Mouse (Mus musculus) midbrain, postnatal 0 days (tissue): ENCODE results near the gene Gm20388. TPM values are rescaled to one million over a fixed set of nuclear protein-coding genes. Genes with fewer than 3 reads are reported as not detected.
A peak's percentile ranks its signal among the peaks of the same experiment; 100 is the strongest.

ENCODE experiments used
- ATAC-seq: fragments of 200-750 bp; cut with Nextera tagmentation; 2 replicates; pipeline ENCODE4 v1.8.0; 2017; ENCODE audit warnings: moderate number of reproducible peaks, mild to moderate bottlenecking, moderate TSS enrichment, moderate library complexity; ENCODE audit not compliant: low FRiP score
- DNase-seq: peaks from one replicate; pipeline ENCODE4 v3.0.0-alpha.2; 2015; ENCODE audit warnings: low spot score
- H3K27ac ChIP-seq: fragments of 300-500 bp; sonication (generic); 2 replicates; pipeline ENCODE4 v1.5.1; 2014; ENCODE audit warnings: low read depth, mild to moderate bottlenecking, low read length, mixed read lengths
- H3K27me3 ChIP-seq: fragments of 300-500 bp; sonication (generic); 2 replicates; pipeline ENCODE4 v1.6.1; 2014; ENCODE audit warnings: low read length, control low read depth, mixed read lengths; ENCODE audit not compliant: insufficient read depth
- H3K36me3 ChIP-seq: fragments of 300-500 bp; sonication (generic); 2 replicates; pipeline ENCODE4 v1.6.1; 2014; ENCODE audit warnings: low read length, control low read depth, mixed read lengths; ENCODE audit not compliant: insufficient read depth
- H3K4me1 ChIP-seq: fragments of 300-500 bp; sonication (generic); 2 replicates; pipeline ENCODE4 v1.6.1; 2014; ENCODE audit warnings: mild to moderate bottlenecking, control low read depth, antibody characterized with exemption, low read length, mixed read lengths; ENCODE audit not compliant: insufficient read depth
- H3K4me2 ChIP-seq: fragments of 300-500 bp; sonication (generic); 2 replicates; pipeline ENCODE4 v1.6.1; 2014; ENCODE audit warnings: low read depth, mild to moderate bottlenecking, low read length, mixed read lengths; ENCODE audit not compliant: poor library complexity, severe bottlenecking
- H3K4me3 ChIP-seq: fragments of 300-500 bp; sonication (generic); 2 replicates; pipeline ENCODE4 v1.5.1; 2014; ENCODE audit warnings: low read depth, mild to moderate bottlenecking, low read length, moderate library complexity
- H3K9ac ChIP-seq: fragments of 300-500 bp; sonication (generic); replicated peaks from 2 replicates; pipeline ENCODE4 v1.6.1; 2014; ENCODE audit warnings: mild to moderate bottlenecking, low read length, moderate library complexity, mixed read lengths; ENCODE audit not compliant: poor library complexity, severe bottlenecking
- H3K9me3 ChIP-seq: fragments of 300-500 bp; sonication (generic); 2 replicates; pipeline ENCODE4 v1.6.1; 2016; ENCODE audit warnings: low read length, control low read depth
- CTCF ChIP-seq: IDR thresholded peaks from 2 replicates; pipeline ENCODE4 v1.5.1; 2016; ENCODE audit warnings: antibody characterized with exemption, mild to moderate bottlenecking
- WGBS: fragments of 180-500 bp; shearing (Covaris S2); extraction: QIAGEN DNeasy Blood & Tissue Kit; methylation state at CpG from one replicate; pipeline ENCODE4 v1.1.7; 2014; 5-methylcytosine and 5-hydroxymethylcytosine counted together
- polyA plus RNA-seq: library from polyadenylated mRNA; unstranded; fragments of >200 nt; fragmentation: Nextera tagmentation; extraction: Ambion mirVana; gene quantifications from 2 replicates; pipeline ENCODE4 v1.2.1, GENCODE M21; 2015
- total RNA-seq: library from RNA; depleted of rRNA; stranded (reverse); fragments of >200 nt; gene quantifications from 2 replicates; pipeline ENCODE4 v1.2.3, GENCODE M21; 2014

The Gm20388 gene
- total and polyA plus RNA-seq, 2 experiments from 2014 or later = 74.2 TPM; not detected in 1

DNA sequence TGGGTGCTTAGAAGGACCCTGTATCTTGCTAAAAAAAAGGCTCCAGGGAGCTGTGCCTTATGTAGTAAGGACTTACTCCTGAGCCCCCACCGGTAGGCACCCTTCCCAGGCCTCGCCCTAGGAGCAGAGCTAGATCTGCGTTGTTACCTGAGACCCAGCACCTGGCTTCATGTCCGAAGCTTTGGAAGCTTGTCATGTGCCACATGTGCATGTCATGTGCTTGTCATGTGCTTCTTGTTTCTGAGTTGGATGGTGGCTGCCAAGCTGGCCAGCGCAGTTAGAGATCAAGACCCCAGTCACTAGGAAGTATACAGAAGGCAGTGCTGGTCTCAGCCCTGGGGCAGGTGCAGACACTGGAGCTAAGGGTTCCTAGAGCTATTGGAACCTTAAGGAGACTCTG is 590.8 kb downstream of the Gm20388 start:
- no peak overlapping the region for H3K9ac ChIP-seq
- H3K4me1 ChIP-seq = peaks cover 51% of the 10 kb centered on the region
- no peaks in the 10 kb centered on the region for H3K9me3 ChIP-seq
- DNase-seq (no peak), ATAC-seq (no peak)
- no peaks in the 10 kb centered on the region for H3K36me3 ChIP-seq
- H3K4me3 ChIP-seq = no peak overlapping the region
- H3K4me2 ChIP-seq = no peak overlapping the region
- H3K27me3 ChIP-seq = no peaks in the 10 kb centered on the region
- WGBS = 89% methylated on average over 5 of the region's 5 CpGs
- no peak overlapping the region for H3K27ac ChIP-seq
- TF ChIP-seq CTCF = no peak

GRCm38 (mm10) chr8:120502428-120502827 is 591.8 kb downstream of the Gm20388 start:
- H3K27ac ChIP-seq = no peak overlapping the region
- TF ChIP-seq CTCF = no peak
- DNase-seq (no peak), ATAC-seq (no peak)
- H3K9me3 ChIP-seq = no peaks in the 10 kb centered on the region
- peaks cover 44% of the 10 kb centered on the region for H3K4me1 ChIP-seq
- no peak overlapping the region for H3K4me3 ChIP-seq
- no peak overlapping the region for H3K4me2 ChIP-seq
- no peaks in the 10 kb centered on the region for H3K36me3 ChIP-seq
- 48% methylated on average over 5 of the region's 5 CpGs for WGBS
- no peaks in the 10 kb centered on the region for H3K27me3 ChIP-seq
- H3K9ac ChIP-seq = no peak overlapping the region

GRCm38 (mm10) chr8:120504251-120505081 is 593.8 kb downstream of the Gm20388 start:
- no peak for TF ChIP-seq CTCF
- H3K27ac ChIP-seq = peak overlapping the region; percentile 69
- peaks cover 35% of the 10 kb centered on the region for H3K4me1 ChIP-seq
- H3K9me3 ChIP-seq = no peaks in the 10 kb centered on the region
- no peaks in the 10 kb centered on the region for H3K36me3 ChIP-seq
- H3K27me3 ChIP-seq = no peaks in the 10 kb centered on the region
- no peak for ATAC-seq
- peak overlapping the region; percentile 63 for H3K9ac ChIP-seq
- peak overlapping the region; percentile 49 for H3K4me2 ChIP-seq
- peak overlapping the region; percentile 13; the same call in 1 of the 2 replicates for H3K4me3 ChIP-seq
- WGBS = 6% methylated on average over 20 of the region's 20 CpGs
- peak; percentile 69 for DNase-seq

DNA sequence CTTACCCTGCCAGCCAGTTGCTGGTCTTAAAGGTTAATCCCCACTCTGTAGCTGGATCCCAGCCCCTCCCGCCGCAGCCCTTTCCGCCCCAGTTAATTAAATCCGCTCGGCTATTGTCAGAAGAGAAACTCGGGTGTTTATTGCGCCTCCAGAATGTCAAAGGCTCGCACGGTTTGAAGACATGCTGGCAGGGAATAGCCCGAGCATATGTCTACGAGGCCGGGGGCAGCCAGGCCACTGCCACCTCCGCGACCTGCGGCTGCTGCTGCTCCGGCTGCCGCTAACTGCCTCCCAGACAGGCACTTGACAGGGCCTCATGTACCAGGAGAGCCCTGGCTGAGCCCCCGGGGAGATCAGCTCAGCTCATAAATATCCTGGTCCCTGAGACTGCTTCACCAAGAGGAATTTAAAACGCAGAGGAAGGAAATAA is 594.5 kb downstream of the Gm20388 start:
- no peaks in the 10 kb centered on the region for H3K9me3 ChIP-seq
- ATAC-seq (no peak), DNase-seq (peak; percentile 62)
- no peaks in the 10 kb centered on the region for H3K36me3 ChIP-seq
- peak overlapping the region; percentile 49 for H3K4me2 ChIP-seq
- no peaks in the 10 kb centered on the region for H3K27me3 ChIP-seq
- H3K4me3 ChIP-seq = peak overlapping the region; percentile 13; the same call in 1 of the 2 replicates
- H3K9ac ChIP-seq = peak overlapping the region; percentile 63
- no peak for TF ChIP-seq CTCF
- peak overlapping the region; percentile 69 for H3K27ac ChIP-seq
- 2% methylated on average over 19 of the region's 19 CpGs for WGBS
- H3K4me1 ChIP-seq = peaks cover 41% of the 10 kb centered on the region

DNA sequence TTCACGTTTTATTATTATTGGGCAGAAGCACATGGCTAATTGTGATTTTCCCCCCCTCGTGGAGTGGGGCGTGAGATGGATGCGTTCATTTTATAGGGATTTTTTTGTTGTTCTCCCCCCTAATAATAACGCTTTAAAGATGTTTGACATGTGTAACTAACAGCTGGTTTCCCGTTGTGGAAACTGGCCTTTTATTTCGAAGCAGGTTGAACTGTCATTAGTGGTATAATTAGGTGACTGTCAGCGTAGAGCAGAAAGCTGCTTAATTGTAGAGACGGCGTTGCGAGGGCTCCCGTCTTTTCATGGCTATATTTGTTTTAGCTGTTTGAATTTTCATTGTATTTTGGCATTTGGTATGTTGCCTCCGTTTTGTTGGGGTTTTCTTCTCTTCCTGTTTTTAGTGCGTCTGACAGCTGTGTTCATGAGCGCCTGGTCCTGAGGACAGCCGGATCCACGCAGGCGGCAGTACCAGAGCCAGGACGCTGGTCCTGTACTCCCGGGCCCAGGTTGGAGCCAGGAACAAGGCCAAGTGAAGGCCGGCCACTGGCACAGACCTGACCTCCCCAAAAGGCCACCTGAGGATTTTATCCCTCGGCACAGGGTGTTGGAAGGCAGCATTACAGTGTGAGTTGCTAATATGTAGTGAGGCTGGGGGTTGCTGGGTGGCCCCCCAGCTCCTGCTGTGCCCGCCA is 595.1 kb downstream of the Gm20388 start:
- Histone ChIP-seq H3K36me3 (no peaks in the 10 kb centered on the region), H3K9ac (no peak overlapping the region; the same call in 1 of the 2 replicates), H3K4me1 (peaks cover 45% of the 10 kb centered on the region), H3K4me3 (no peak overlapping the region), H3K9me3 (no peaks in the 10 kb centered on the region), H3K27ac (peak overlapping the region; percentile 69; the same call in 1 of the 2 replicates), H3K27me3 (no peaks in the 10 kb centered on the region), H3K4me2 (peak overlapping the region; percentile 49)
- ATAC-seq = no peak
- no peak for TF ChIP-seq CTCF
- 21% methylated on average over 23 of the region's 23 CpGs for WGBS
- no peak for DNase-seq

GRCm38 (mm10) chr8:120506562-120506961 is 595.9 kb downstream of the Gm20388 start:
- no peak overlapping the region for H3K4me2 ChIP-seq
- no peaks in the 10 kb centered on the region for H3K36me3 ChIP-seq
- H3K27me3 ChIP-seq = no peaks in the 10 kb centered on the region
- H3K4me1 ChIP-seq = peaks cover 53% of the 10 kb centered on the region
- WGBS = 50% methylated on average over 2 of the region's 2 CpGs
- DNase-seq (no peak), ATAC-seq (no peak)
- peak; percentile 50 for TF ChIP-seq CTCF
- no peak overlapping the region for H3K9ac ChIP-seq
- H3K4me3 ChIP-seq = no peak overlapping the region
- no peaks in the 10 kb centered on the region for H3K9me3 ChIP-seq
- no peak overlapping the region for H3K27ac ChIP-seq
